Mouse (Mus musculus) heart, postnatal 4 days (tissue): ENCODE data around the gene Fkbp4. TPM values are rescaled to one million over a fixed set of nuclear protein-coding genes. Genes with fewer than 3 reads are reported as not detected.
A peak's percentile ranks its signal among the peaks of the same experiment; 100 is the strongest.

Experiments used
- DNase-seq: peaks from one replicate; pipeline ENCODE4 v3.0.0; 2021
- total RNA-seq, 2 experiments: library from RNA; stranded (reverse); gene quantifications; 2 replicates each; pipeline ENCODE4 v1.2.3; 2021

Gene Fkbp4
- 100 to 1,000 TPM; 199 to 200 TPM for total RNA-seq

DNA sequence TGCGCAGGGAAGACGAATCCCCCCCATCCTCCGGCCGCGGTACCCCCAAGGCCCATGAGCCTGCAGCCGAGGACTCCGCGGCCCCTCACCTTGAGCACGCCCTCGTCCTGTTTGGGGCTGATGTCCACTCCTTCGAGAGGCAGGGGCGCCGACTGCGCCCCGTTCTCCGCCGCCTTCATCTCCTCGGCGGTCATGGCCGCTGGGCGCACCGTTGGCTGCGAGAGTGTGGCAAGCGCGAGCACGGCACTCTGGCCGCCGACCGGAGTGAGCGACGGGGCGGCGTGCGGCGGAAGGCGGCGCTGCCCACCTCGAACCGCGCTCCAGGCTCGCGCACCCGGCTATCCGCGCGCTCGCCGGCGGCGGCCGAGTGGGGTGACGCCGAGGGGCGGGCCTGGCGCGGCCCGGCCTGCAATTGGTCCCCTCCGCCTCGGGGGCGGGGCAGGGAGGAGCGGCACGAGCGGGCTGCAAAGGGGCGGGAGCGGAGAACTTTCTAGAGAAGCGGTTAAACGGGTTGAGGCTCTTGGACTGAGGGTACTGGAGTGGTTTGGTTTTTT lies at the start of gene Fkbp4:
Gene Fkbp4, minus strand, starts transcription at position 361 of the 554 bp plus-strand sequence.
- peak; percentile 94 for DNase-seq

DNA sequence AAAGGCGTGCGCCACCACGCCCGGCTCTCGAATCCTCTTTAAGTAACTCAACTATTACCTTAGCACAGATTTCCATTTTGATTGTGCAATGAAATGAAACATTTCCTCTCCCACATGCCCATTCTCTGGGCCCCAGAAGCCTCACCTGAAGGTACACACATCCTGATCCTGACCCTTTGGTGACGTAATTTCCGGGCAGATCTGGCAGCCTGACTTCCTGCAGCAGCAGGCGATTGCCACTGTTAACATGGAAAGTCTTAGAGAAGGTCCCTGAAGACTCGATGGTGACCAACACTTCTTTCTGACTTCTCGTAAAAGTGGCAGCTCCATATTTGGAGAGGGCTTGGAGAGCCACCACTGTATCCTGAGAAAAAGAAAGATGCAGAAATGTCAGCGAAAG lies 49.3 kb upstream of the Fkbp4 start:
- no peak for DNase-seq

DNA sequence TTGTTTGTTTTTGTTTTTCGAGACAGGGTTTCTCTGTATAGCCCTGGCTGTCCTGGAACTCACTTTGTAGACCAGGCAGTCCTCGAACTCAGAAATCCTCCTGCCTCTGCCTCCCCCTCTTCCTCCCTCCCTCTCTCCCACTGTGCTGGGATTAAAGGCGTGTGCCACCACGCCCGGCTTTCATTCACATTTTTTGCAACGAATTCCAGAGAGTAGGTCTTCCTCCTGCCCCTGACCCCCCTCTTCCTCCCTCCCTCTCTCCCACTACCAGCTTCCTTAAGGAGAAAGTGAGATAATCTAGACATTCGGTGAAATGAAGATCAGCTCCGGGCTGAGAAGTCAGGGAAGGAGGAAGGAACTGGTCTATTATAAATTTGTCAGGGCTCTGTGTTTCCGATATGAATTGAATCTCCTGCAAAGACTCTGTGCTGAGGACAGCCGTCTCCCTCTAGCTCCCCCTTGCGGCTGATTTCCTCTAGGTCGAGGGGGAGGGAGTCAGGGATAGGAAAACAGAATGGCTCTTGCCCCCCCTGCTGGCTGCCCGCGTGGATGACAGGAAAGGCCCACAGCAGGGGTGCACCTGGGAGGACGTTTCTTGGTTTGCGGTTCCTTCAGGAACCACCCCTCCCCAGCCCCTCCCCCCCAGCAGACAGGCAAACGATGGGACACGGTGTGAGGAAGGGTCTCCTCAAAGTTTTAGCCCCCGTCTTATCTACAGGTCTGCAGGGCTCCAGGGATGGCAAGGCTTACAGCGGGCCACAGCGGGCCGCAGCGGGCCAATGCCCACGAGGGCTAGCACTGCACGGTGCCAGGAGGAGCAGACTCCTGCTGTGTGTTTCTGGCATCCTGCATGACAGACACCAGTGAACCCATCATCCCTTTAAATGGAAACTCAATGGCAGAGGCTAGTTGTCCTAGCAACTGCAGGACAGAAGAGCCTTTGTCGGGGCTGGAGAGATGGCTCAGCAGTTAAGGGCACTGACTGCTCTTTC lies 41.3 kb upstream of the Fkbp4 start:
- peak; percentile 99 for DNase-seq

DNA sequence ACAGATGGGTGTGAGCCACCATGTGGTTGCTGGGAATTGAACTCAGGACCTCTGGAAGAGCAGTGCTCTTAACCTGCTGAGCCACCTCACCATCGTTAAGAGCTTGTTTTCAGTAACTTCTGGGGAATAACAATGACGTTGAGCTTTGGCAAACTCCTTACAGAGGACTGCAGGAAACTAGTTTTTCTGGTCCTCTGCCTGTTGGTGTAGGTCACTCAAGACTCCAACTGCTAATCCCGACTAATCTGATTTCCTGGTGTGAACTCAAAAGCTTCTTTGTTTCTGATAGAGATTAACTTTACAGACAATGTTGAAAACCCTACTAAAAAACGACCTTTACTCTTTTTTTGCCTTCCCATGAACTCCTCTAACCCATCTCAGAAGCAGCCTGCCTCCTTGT lies 39.0 kb upstream of the Fkbp4 start:
- no peak for DNase-seq

DNA sequence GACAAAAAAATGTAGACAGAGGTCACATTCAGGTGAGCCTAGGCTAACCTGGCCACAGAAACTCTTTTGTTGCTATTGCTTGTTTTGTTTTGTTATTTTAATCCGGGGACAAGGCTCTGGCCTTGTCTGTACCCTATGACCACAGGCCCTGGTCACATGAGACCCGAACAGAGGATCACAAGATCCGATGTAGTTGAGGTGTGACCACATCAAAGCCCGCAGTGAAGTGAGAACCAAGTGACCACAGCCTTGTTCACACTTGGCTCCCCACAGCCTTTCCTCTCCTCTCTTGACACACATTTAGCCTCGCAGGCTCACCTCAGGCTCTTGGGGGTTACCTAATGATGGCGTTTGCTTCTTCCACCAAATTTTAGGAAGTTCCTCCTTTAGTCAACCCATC lies 35.6 kb upstream of the Fkbp4 start:
- no peak for DNase-seq

DNA sequence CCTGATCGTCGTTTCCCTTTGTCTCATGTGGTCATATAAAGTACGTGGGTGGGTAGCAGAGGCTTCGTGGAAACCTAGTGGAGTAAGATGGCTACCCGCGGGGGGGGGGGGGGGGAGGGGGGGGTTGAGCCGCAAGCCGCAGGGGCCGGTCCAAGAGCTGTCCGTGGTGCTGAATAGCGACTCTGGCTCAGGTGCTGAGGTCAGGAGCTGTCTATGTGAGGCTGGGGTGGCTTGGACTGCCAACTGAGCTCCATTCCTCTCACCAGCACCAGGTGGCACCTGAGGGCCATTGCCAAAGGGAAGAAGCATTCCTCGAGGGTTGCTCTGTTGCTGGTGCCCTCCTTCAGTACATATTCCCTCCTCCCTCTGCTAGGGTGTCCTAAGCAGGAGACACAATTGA lies 31.0 kb upstream of the Fkbp4 start:
- DNase-seq = peak; percentile 80

- DNase-seq = peak; percentile 22
Measured at GRCm38 (mm10) chr6:128467298-128467697, 28.8 kb upstream of the Fkbp4 start.

DNA sequence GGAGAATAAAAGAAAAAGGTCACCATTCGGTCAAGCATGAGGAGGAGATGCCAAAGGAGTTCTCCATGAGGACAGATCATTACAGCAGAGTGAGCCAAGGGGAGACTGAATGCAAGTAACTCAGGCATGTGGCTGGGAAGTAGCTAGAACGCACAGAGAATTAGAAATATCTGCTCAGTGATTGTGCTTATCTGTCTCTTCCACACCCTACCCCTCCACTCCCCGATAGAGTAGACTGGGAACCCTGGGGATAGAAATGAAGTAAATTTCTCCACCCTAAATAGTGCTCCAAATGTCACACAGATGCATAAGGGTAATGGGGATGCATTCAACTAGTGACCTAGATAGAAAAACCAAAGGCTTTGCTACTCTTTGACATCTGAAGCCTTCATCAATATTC lies 28.1 kb upstream of the Fkbp4 start:
- no peak for DNase-seq

DNA sequence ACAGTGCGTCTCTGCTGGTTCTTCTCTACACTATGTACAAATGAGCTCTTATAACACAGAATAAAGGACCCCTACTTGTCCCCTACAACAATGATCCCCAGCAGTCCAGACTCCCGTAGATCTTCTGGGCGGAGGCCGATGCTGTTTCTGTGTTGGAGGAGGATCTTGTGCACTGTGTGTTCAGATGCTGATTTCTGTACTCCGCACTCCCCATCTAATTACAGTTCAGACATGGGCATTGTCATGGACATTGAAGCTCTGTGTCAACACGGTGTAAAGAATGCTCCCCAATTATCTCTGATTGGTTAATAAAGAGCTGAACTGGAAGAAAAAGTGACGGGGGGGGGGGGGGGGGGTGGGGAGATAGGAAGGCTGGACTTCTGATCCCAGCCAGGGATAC lies 27.6 kb upstream of the Fkbp4 start:
- no peak for DNase-seq

DNA sequence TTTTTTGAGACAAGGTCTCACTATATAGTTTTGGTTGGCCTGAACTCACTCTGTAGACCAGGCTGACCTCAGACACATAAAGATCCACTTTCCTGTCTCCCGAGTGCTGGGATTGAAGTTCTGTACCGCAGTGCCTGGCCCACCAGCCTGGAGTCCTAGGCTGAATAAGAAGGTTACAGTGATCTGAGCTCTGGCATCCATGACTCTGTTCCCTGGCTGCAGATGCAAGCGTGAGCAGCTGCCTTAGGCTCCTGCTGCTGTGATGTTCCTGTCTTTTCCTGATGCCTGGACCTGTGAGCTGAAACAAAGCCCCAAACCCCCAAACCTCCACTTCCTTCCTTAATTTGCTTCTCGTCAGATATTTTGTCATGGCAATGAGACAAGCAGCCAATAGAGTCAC lies 26.5 kb upstream of the Fkbp4 start:
- DNase-seq = no peak

- no peak for DNase-seq
Measured at GRCm38 (mm10) chr6:128461606-128462005, 23.1 kb upstream of the Fkbp4 start.

- no peak for DNase-seq
Measured at GRCm38 (mm10) chr6:128460729-128461503, 22.4 kb upstream of the Fkbp4 start.

GRCm38 (mm10) chr6:128460321-128460720 lies 21.8 kb upstream of the Fkbp4 start:
- DNase-seq = no peak

GRCm38 (mm10) chr6:128457186-128457585 lies 18.7 kb upstream of the Fkbp4 start:
- DNase-seq = no peak

DNA sequence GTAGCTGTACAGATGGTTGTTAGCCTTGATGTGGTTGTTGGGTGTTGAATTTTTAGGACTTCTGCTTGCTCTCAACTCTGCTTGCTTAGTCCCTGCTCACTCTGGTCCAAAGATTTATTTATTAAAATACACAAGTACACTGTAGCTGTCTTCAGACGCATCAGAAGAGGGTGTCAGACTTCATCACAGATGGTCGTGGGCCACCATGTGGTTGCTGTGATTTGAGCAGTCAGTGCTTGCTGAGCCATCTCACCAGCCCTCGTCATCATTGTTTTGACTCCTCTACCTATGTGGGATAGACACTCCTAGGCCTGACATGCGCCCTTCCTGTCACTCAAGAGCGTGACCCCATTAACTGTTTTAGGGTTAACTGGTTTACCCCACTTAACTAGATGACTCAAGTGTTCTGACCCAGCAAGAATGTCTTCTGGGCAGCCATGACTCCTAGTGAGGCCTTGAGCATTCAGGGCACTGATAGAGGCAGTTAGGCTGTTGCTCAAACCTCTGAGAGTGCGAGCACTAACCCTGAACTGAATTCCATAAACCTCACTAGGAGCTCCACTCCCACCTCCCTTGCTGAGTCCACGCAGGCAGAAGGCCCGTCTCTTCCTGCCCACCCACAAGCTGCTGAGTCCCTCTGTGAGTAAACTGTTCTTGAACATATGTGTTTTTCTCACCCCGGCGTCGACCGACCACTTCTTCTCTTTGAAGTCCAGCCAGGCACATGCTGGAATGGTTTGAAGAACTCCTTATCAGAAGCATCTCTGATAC lies 17.5 kb upstream of the Fkbp4 start:
- no peak for DNase-seq

DNA sequence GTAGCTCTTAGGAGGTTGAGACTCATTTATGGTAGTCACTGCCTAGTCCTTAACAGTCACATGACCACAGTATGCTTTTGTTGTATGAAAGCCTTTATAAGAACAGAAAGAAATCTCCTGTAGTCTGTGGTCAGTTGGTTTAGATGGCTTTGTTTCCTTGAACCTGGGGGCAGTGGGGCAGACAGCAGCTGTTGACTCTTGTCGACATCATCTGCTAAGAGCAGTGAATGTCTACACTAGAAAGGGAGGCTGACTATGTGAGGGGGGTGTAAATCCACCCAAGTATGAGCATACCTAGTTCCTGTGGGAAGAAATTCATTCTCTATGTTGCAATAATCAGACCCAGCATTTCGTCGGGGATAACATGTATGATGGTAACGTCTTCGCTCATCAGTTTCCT lies 8.6 kb upstream of the Fkbp4 start:
- DNase-seq = no peak

- peak; percentile 75 for DNase-seq
Measured at GRCm38 (mm10) chr6:128445761-128446535, 7.5 kb upstream of the Fkbp4 start.

- DNase-seq = no peak
Measured at GRCm38 (mm10) chr6:128440238-128440637, 1.8 kb upstream of the Fkbp4 start.

DNA sequence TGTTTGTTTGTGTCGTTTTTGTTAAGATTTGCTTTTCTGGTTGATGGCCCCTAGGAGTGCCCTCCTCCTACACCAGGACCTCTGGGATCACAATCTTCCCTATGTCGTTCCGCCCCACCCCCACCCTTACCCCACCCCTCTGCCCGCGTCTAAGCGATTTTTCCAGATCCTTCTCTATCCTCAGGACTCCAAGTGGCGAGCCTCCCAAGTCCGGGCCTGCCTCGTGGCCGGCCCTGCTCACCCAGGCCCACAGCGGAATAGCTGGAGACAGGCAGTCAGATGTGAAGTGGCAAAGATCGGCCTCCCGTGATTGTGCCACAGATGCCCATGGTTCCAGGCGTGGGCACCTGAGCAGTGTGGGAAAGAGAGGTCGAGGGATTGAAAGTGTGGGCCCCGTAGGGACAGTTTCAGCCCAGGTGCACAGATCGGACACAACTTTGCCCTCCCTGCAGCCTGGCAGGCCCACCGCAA lies 429 bp upstream of the Fkbp4 start:
- no peak for DNase-seq

GRCm38 (mm10) chr6:128437731-128438316 lies 653 bp downstream of the Fkbp4 start:
- DNase-seq = peak; percentile 67

DNA sequence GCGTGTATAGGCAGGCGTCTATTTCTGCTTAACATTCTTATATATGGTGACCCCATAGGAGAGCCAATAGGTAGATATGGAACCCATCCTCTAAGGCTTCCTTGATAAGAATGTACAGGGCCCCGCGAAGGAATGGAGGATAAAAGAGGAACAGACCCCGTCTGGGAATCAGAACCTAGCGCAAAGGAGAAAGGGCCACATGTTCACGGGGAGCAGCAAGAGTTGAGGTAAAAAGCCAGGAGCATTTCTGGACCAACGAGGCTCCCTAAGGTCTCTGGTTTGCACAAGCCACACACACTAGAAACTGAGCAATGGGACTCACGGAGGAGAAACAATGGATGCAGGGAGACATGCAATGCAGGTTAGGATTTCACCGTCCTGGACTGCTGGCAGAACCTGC lies 1.2 kb downstream of the Fkbp4 start:
- no peak for DNase-seq
